Mouse (Mus musculus): ENCODE measurements around the gene Dst. TPM values are rescaled to one million over a fixed set of nuclear protein-coding genes. Genes with fewer than 3 reads are reported as not detected.

Gene Dst
- total RNA-seq, 2 experiments from 2014 or later = 95.3 to 136 TPM

GRCm38 (mm10) chr1:34135535-34135934, 227.5 kb downstream of the Dst start:
- no peak for DNase-seq

- no peak for DNase-seq
These were observed 231.3 kb downstream of the Dst start for GRCm38 (mm10) chr1:34139191-34139853.

GRCm38 (mm10) chr1:34139871-34140471, 231.9 kb downstream of the Dst start:
- peak; percentile 35 for DNase-seq

- no peak for DNase-seq
These were observed 232.7 kb downstream of the Dst start for GRCm38 (mm10) chr1:34140686-34141085.

GRCm38 (mm10) chr1:34142951-34143580, 235.0 kb downstream of the Dst start:
- no peak for DNase-seq

GRCm38 (mm10) chr1:34144826-34145225, 236.8 kb downstream of the Dst start:
- DNase-seq = no peak

- DNase-seq = no peak
These were observed 240.0 kb downstream of the Dst start for GRCm38 (mm10) chr1:34148039-34148438.

GRCm38 (mm10) chr1:34150416-34151093, 242.5 kb downstream of the Dst start:
- no peak for DNase-seq

- no peak for DNase-seq
These were observed 244.7 kb downstream of the Dst start for GRCm38 (mm10) chr1:34152683-34153082.

GRCm38 (mm10) chr1:34156058-34156457, 248.0 kb downstream of the Dst start:
- DNase-seq = no peak

- DNase-seq = no peak
These were observed 249.7 kb downstream of the Dst start for GRCm38 (mm10) chr1:34157702-34158101.

GRCm38 (mm10) chr1:34158822-34159221, 250.8 kb downstream of the Dst start:
- no peak for DNase-seq

- no peak for DNase-seq
These were observed 251.9 kb downstream of the Dst start for GRCm38 (mm10) chr1:34159898-34160297.

GRCm38 (mm10) chr1:34164616-34165295, 256.7 kb downstream of the Dst start:
- peak; percentile 92 for DNase-seq

GRCm38 (mm10) chr1:34165926-34166325, 257.9 kb downstream of the Dst start:
- no peak for DNase-seq

GRCm38 (mm10) chr1:34167151-34168057, 259.4 kb downstream of the Dst start:
- peak; percentile 72 for DNase-seq

GRCm38 (mm10) chr1:34169086-34169485, 261.1 kb downstream of the Dst start:
- no peak for DNase-seq

GRCm38 (mm10) chr1:34174517-34174916, 266.5 kb downstream of the Dst start:
- DNase-seq = no peak

GRCm38 (mm10) chr1:34174961-34175360, 266.9 kb downstream of the Dst start:
- DNase-seq = no peak

GRCm38 (mm10) chr1:34178022-34178727, 270.1 kb downstream of the Dst start:
- DNase-seq = no peak

- DNase-seq = no peak
These were observed 271.7 kb downstream of the Dst start for GRCm38 (mm10) chr1:34179756-34180155.
